Mouse (Mus musculus) intestine, embryonic 15.5 days (tissue): ENCODE measurements around the gene Dlgap1. TPM values are rescaled to one million over a fixed set of nuclear protein-coding genes. Genes with fewer than 3 reads are reported as not detected.

Experiments
- ATAC-seq: fragments of 200-750 bp; cut with Nextera tagmentation; 2 replicates; pipeline ENCODE4 v1.8.0; 2017; ENCODE audit warnings: moderate TSS enrichment, moderate library complexity
- H3K27ac ChIP-seq: fragments of 300-500 bp; sonication (generic); 2 replicates; pipeline ENCODE4 v1.5.1; 2015; ENCODE audit warnings: mild to moderate bottlenecking, inconsistent platforms
- H3K27me3 ChIP-seq: fragments of 300-500 bp; sonication (generic); replicated peaks from 2 replicates; pipeline ENCODE4 v1.6.1; 2015; ENCODE audit warnings: inconsistent platforms
- H3K36me3 ChIP-seq: fragments of 300-500 bp; sonication (generic); 2 replicates; pipeline ENCODE4 v1.6.1; 2015; ENCODE audit warnings: inconsistent platforms
- H3K4me1 ChIP-seq: fragments of 300-500 bp; sonication (generic); replicated peaks from 2 replicates; pipeline ENCODE4 v1.6.1; 2015; ENCODE audit warnings: inconsistent platforms
- H3K4me2 ChIP-seq: fragments of 300-500 bp; sonication (generic); replicated peaks from 2 replicates; pipeline ENCODE4 v1.6.1; 2015; ENCODE audit warnings: mild to moderate bottlenecking, inconsistent platforms
- H3K4me3 ChIP-seq: fragments of 300-500 bp; sonication (generic); replicated peaks from 2 replicates; pipeline ENCODE4 v1.5.1; 2015; ENCODE audit warnings: inconsistent platforms
- H3K9ac ChIP-seq: fragments of 300-500 bp; sonication (generic); 2 replicates; pipeline ENCODE4 v1.6.1; 2015; ENCODE audit warnings: inconsistent platforms
- H3K9me3 ChIP-seq: fragments of 300-500 bp; sonication (generic); 2 replicates; pipeline ENCODE4 v1.6.1; 2016; ENCODE audit warnings: inconsistent platforms
- WGBS: fragments of 180-500 bp; shearing (Covaris S2); methylation state at CpG from one replicate; pipeline ENCODE4 v1.1.7; 2015; 5-methylcytosine and 5-hydroxymethylcytosine counted together
- polyA plus RNA-seq: library from polyadenylated mRNA; unstranded; fragments of >200 nt; fragmentation: Nextera tagmentation; extraction: Ambion mirVana; gene quantifications from 2 replicates; pipeline ENCODE4 v1.2.1, GENCODE M21; 2015

Gene Dlgap1
- polyA plus RNA-seq, 1 experiment from 2014 or later = 1.6 TPM

DNA sequence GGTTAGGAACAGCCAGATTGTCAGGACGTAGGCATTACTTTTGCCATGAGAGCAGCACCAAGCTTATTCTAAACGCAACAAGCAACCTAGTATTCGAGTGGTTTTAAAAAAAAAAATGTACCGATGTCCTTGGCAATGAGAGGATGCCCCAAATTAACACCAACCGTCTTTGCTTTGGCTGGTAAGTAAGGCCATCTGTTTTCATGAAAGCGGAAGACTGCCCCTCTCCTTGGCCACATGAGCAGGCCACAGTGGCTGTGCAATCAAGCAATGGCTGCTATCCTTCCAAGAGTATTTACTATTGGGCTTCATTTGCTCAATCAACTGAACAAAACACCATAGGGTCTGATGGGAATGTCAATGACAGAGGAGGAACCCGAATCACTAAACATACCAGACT is 278.5 kb downstream of the Dlgap1 start:
- no peak for ATAC-seq
- Histone ChIP-seq H3K4me3 (no peak overlapping the region), H3K27me3 (no peaks in the 10 kb centered on the region), H3K4me2 (no peak overlapping the region), H3K9ac (no peak overlapping the region), H3K4me1 (no peaks in the 10 kb centered on the region), H3K9me3 (no peaks in the 10 kb centered on the region), H3K27ac (no peak overlapping the region), H3K36me3 (no peaks in the 10 kb centered on the region)
- 87% methylated on average over 7 of the region's 7 CpGs for WGBS

DNA sequence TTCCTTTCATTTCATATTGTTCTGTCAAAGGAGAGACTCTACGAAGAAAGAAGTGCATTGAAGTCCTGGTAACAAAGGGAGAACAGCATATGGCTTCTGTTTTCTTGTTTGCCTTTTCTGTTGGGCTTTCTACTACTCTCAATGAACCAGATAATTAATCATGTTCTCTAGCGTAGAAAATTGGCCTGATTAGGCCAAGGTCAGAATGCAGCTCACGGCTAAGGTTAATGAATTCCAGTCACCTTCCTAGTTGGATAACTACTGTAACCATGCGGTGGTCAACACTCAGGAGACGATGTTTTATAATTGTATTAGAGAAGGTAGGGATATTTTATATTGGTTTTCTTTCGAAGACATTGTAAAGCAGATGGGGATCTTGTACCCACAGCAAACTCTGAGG is 279.4 kb downstream of the Dlgap1 start:
- ATAC-seq = no peak
- H3K9ac ChIP-seq = no peak overlapping the region
- 79% methylated on average over 6 of the region's 6 CpGs for WGBS
- H3K4me1 ChIP-seq = no peaks in the 10 kb centered on the region
- H3K36me3 ChIP-seq = no peaks in the 10 kb centered on the region
- no peak overlapping the region for H3K27ac ChIP-seq
- no peaks in the 10 kb centered on the region for H3K27me3 ChIP-seq
- no peak overlapping the region for H3K4me3 ChIP-seq
- H3K9me3 ChIP-seq = no peaks in the 10 kb centered on the region
- H3K4me2 ChIP-seq = no peak overlapping the region

- WGBS = 82% methylated on average over 3 of the region's 3 CpGs
Observed at GRCm38 (mm10) chr17:70252476-70252875, 283.6 kb downstream of the Dlgap1 start.

DNA sequence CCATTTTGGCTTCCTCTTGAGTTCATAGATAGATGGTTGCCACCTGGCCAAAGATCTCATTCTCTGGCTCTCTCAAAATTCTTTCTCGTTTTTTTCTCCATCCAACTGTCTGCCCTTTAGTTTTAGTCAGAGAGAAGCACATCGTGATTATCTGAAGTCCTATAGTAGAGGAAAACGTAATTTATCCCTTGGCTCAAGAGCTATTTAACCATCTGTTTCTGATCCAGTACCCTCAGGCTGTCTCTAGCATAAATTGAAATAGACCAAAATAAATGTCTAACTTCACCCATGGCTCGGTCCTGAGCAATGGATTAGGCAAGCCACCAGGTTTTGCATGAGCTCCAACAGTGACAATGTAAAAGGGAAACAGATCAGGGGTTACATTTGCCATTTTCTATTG is 287.5 kb downstream of the Dlgap1 start:
- no peak overlapping the region for H3K9ac ChIP-seq
- no peak for ATAC-seq
- no peaks in the 10 kb centered on the region for H3K9me3 ChIP-seq
- H3K36me3 ChIP-seq = no peaks in the 10 kb centered on the region
- H3K4me2 ChIP-seq = no peak overlapping the region
- no peak overlapping the region for H3K4me3 ChIP-seq
- H3K27me3 ChIP-seq = no peaks in the 10 kb centered on the region
- 75% methylated on average over 4 of the region's 4 CpGs for WGBS
- H3K27ac ChIP-seq = no peak overlapping the region
- H3K4me1 ChIP-seq = no peaks in the 10 kb centered on the region

More at GRCm38 (mm10) chr17:70252476-70252875, 283.6 kb downstream of the Dlgap1 start:
- Histone ChIP-seq H3K4me3 (no peak overlapping the region), H3K27ac (no peak overlapping the region), H3K9ac (no peak overlapping the region), H3K36me3 (no peaks in the 10 kb centered on the region), H3K9me3 (no peaks in the 10 kb centered on the region), H3K4me1 (no peaks in the 10 kb centered on the region), H3K27me3 (no peaks in the 10 kb centered on the region), H3K4me2 (no peak overlapping the region)
- ATAC-seq = no peak

- no peaks in the 10 kb centered on the region for H3K9me3 ChIP-seq
- no peaks in the 10 kb centered on the region for H3K36me3 ChIP-seq
- H3K4me1 ChIP-seq = no peaks in the 10 kb centered on the region
- no peaks in the 10 kb centered on the region for H3K27me3 ChIP-seq
- no peak overlapping the region for H3K9ac ChIP-seq
- H3K27ac ChIP-seq = no peak overlapping the region
- no peak for ATAC-seq
- H3K4me3 ChIP-seq = no peak overlapping the region
- H3K4me2 ChIP-seq = no peak overlapping the region
- 86% methylated on average over 3 of the region's 3 CpGs for WGBS
Observed at GRCm38 (mm10) chr17:70263156-70263555, 294.3 kb downstream of the Dlgap1 start.

DNA sequence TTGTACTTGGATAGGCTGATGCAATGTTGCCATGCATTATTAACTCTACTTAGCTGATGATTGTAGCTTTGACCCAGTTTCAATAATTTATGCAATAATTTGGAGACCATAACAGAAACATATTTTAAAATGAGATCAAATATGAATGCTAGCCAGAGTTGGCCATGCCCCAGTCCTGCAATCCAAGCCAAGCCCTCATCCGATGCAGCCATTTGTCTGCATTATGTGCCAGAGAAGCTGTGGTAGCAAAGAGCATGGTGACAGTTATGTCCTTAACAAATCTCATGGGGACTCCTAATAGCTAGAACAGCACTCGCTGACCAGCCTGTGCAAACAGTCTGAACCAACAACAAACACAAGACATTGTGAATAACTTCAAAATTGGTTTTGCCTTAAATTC is 303.3 kb downstream of the Dlgap1 start:
- no peak overlapping the region for H3K9ac ChIP-seq
- no peaks in the 10 kb centered on the region for H3K27me3 ChIP-seq
- no peaks in the 10 kb centered on the region for H3K9me3 ChIP-seq
- H3K4me3 ChIP-seq = no peak overlapping the region
- no peaks in the 10 kb centered on the region for H3K4me1 ChIP-seq
- 84% methylated on average over 2 of the region's 2 CpGs for WGBS
- no peaks in the 10 kb centered on the region for H3K36me3 ChIP-seq
- H3K4me2 ChIP-seq = no peak overlapping the region
- no peak for ATAC-seq
- H3K27ac ChIP-seq = no peak overlapping the region

DNA sequence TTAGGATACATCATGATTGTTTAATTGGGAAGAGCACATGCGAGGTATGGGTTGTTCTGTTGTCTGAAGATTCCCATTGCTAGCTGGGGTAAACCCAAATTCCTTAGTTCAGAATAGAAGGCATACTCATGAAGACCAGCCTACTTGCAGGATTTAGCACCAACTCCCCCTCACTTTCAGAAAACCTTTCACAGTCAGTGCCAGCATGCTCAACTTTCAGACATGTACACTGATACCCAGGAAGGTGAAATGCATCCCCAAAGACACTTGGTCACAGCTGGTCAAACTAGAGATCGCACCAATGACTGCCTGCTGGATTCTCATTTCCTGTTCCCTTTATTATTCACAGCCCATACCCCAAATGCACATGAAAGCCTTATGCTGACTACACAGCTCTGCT is 318.8 kb downstream of the Dlgap1 start:
- no peaks in the 10 kb centered on the region for H3K4me1 ChIP-seq
- H3K27me3 ChIP-seq = no peaks in the 10 kb centered on the region
- H3K9me3 ChIP-seq = no peaks in the 10 kb centered on the region
- 86% methylated on average over 2 of the region's 2 CpGs for WGBS
- no peak overlapping the region for H3K4me2 ChIP-seq
- H3K36me3 ChIP-seq = no peaks in the 10 kb centered on the region
- H3K4me3 ChIP-seq = no peak overlapping the region
- H3K9ac ChIP-seq = no peak overlapping the region
- H3K27ac ChIP-seq = no peak overlapping the region
- no peak for ATAC-seq

DNA sequence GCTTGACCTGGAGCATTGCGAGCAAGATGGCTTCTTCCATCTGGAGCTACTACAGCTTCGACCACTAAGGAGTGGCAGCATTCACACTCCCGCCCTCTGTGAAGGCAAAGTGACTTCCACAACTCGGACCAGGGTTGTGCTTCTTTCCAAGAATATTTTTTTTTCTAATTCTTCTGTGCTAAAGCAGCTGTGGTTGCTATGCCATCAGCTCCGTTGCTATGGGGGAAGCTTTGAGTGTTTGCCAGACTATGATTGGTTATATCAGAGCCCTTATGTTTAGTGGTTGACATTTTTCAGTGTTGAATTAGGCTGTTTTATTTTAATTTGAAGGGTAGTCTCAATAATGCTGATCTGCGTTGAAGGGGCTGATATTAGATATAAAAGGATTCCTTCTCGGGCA is 325.2 kb downstream of the Dlgap1 start:
- H3K27me3 ChIP-seq = no peaks in the 10 kb centered on the region
- H3K36me3 ChIP-seq = no peaks in the 10 kb centered on the region
- H3K4me1 ChIP-seq = no peaks in the 10 kb centered on the region
- H3K9me3 ChIP-seq = no peaks in the 10 kb centered on the region
- no peak for ATAC-seq
- H3K4me2 ChIP-seq = no peak overlapping the region
- no peak overlapping the region for H3K27ac ChIP-seq
- no peak overlapping the region for H3K4me3 ChIP-seq
- 78% methylated on average over 7 of the region's 7 CpGs for WGBS
- H3K9ac ChIP-seq = no peak overlapping the region

DNA sequence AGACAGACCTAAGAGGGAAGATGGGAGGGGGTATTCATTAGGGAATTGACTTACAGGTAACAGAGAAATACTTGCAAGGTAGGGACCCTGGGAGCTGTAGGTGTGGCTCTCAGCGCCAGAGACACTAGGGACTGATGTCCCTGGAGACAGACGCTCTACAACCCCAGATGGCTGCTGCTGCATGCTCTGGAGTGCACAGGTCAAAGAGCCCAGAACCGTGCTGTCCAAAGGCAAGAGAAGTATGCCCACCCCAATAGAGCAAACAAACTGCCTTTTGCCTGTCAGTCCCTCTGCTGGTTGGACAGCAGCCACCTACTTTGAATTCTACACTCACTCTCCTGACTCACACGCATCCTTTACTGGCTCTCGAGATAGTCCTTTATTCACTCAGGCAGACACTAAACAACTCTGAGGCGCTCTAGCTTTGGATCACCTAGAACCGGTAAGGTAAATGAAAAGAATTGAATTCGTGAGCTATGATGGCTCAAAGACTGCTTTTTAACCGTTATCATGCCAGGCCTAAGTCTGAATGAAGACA is 333.1 kb downstream of the Dlgap1 start:
- Histone ChIP-seq H3K4me3 (no peak overlapping the region), H3K9ac (no peak overlapping the region), H3K27ac (no peak overlapping the region), H3K36me3 (no peaks in the 10 kb centered on the region), H3K27me3 (no peaks in the 10 kb centered on the region), H3K9me3 (no peaks in the 10 kb centered on the region), H3K4me1 (no peaks in the 10 kb centered on the region), H3K4me2 (no peak overlapping the region)
- no peak for ATAC-seq
- WGBS = 69% methylated on average over 9 of the region's 9 CpGs

DNA sequence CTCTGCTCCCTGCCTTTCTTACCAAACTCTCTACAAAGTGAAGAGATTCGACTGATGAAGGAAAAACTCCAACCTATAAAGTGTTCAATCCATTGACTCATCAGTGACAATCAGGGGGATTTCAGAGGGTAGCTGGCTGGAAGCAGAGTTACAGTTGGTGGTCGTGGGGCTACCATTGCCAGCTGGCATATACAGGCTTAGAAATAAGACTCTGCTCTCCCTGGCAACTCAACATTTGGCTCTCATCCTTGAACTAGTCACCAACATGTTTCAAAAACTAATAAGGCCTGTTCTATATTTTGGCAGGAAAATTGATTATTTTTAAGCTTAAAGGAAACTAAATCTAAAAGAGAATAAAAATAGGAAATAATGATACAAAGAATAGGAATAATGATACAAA is 333.8 kb downstream of the Dlgap1 start:
- Histone ChIP-seq H3K36me3 (no peaks in the 10 kb centered on the region), H3K9me3 (no peaks in the 10 kb centered on the region), H3K4me2 (no peak overlapping the region), H3K4me3 (no peak overlapping the region), H3K9ac (no peak overlapping the region), H3K27me3 (no peaks in the 10 kb centered on the region), H3K27ac (no peak overlapping the region), H3K4me1 (no peaks in the 10 kb centered on the region)
- WGBS = 74% methylated on average over 2 of the region's 2 CpGs
- no peak for ATAC-seq

DNA sequence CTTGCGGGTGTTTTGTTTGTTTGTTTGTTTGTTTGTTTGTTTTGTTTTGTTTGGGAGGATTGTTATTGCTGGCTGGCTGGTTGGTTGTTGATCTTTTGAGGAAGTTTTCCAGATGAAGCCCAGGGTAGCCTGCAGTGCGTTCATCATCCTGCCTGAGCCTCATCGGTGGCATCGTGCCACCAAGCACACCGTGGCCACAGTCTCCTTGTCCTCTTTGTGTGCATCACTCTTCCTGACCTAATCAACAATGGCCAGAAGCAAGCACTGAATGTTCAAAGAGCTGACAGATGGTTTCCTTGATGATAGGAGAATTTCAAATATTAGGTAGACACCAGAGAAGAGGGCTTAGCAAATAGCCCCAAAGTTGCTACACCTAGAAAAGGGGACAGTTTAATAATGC is 336.1 kb downstream of the Dlgap1 start:
- no peak overlapping the region for H3K4me3 ChIP-seq
- ATAC-seq = no peak
- 80% methylated on average over 5 of the region's 5 CpGs for WGBS
- H3K36me3 ChIP-seq = no peaks in the 10 kb centered on the region
- no peak overlapping the region for H3K4me2 ChIP-seq
- no peaks in the 10 kb centered on the region for H3K9me3 ChIP-seq
- H3K27me3 ChIP-seq = no peaks in the 10 kb centered on the region
- H3K9ac ChIP-seq = no peak overlapping the region
- H3K4me1 ChIP-seq = no peaks in the 10 kb centered on the region
- H3K27ac ChIP-seq = no peak overlapping the region

DNA sequence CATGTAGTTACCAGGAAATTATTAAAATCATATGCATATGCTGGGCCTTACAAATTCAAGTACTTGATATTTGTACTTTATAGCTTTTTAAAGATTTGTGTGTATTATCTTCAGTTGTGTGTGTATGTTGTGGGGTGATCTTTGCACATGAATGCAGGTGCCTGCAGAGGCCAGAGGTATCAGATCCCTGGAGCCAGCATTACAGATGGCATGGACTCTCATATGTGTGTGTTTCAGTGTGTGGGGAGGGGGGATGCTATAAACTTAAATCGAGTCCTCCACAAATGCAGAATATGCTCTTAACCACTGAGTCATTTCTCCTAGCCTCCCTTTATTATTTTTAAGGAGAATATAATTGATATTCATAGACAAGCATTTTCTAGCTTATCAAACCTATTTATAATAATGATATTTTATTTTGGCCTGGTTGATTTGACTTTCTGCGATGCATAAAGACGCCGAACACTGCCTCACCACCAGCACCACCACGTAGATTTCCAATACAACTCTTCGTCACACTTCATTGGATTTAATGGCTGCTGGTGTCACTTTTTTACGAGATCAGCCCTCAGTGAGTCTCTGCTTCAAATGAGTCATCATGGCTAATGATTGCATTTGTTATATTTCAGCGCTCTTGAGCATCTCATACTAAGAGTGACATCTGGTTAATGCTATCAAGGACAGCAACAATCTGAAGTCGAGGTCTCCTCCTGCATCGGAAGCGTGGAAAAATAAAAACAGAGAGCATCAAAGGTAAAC is 338.7 kb downstream of the Dlgap1 start:
- no peak for ATAC-seq
- no peaks in the 10 kb centered on the region for H3K36me3 ChIP-seq
- WGBS = 73% methylated on average over 11 of the region's 11 CpGs

More for the DNA sequence above, 338.7 kb downstream of the Dlgap1 start:
- no peaks in the 10 kb centered on the region for H3K27me3 ChIP-seq
- no peaks in the 10 kb centered on the region for H3K4me1 ChIP-seq
- H3K4me3 ChIP-seq = no peak overlapping the region
- no peak overlapping the region for H3K4me2 ChIP-seq
- no peak overlapping the region for H3K9ac ChIP-seq
- H3K9me3 ChIP-seq = no peaks in the 10 kb centered on the region
- no peak overlapping the region for H3K27ac ChIP-seq
